Mouse (Mus musculus): ENCODE results near the gene Gng7. TPM values are rescaled to one million over a fixed set of nuclear protein-coding genes. Genes with fewer than 3 reads are reported as not detected.
"Not testable (repeated sequence)": the region's sequence is repeated elsewhere in the genome, so short reads cannot be mapped to it uniquely, and the experiment has no call there.

The Gng7 gene
- polyA plus RNA-seq, 1 experiment from 2014 or later = 6.7 TPM

DNA sequence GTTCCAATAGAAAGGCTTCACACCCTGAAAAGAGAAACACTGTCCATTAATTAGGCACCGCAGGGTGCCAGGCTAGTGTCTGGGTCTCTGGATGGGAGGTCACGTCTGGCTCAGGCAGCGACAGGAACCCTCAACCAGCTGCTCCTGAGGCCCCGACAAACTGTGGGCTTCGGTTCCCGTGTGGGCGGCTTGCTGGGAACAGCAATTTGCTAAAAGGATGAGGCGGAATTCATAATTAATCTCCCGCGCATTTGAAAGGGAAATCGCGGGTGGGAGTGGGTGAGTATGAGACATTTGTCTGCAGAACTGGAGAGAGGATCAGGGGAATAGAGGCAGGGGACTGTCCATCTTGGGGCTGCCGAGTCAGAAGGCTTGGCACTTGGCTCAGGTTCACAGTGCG lies 16.7 kb downstream of the Gng7 start:
- no peaks in the 10 kb centered on the region for H3K36me3 ChIP-seq (ENCODE audit: insufficient read depth, low read length)
- WGBS = 48% methylated on average over 14 of the region's 14 CpGs
- no peak for ATAC-seq (ENCODE audit: low FRiP score, low TSS enrichment)
- no peak overlapping the region for H3K4me2 ChIP-seq (replicated peaks; ENCODE audit: low read depth, low read length)
- H3K27me3 ChIP-seq (ENCODE audit: insufficient read depth, low read length) = peaks cover 3% of the 10 kb centered on the region; the same call in 1 of the 2 replicates
- H3K4me1 ChIP-seq (ENCODE audit: insufficient read depth, low read length) = peaks cover 15% of the 10 kb centered on the region
- no peak overlapping the region for H3K4me3 ChIP-seq (ENCODE audit: low read length)
- no peaks in the 10 kb centered on the region for H3K9me3 ChIP-seq (ENCODE audit: low read length)
- no peak overlapping the region for H3K9ac ChIP-seq (replicated peaks; ENCODE audit: low read length)
- H3K27ac ChIP-seq (ENCODE audit: low read length) = no peak overlapping the region

GRCm38 (mm10) chr10:80997332-80997731 lies 17.4 kb downstream of the Gng7 start:
- Histone ChIP-seq H3K9me3 (ENCODE audit: low read length) (no peaks in the 10 kb centered on the region), H3K4me3 (ENCODE audit: low read length) (no peak overlapping the region), H3K9ac (replicated peaks; ENCODE audit: low read length) (no peak overlapping the region), H3K27me3 (ENCODE audit: insufficient read depth, low read length) (peaks cover 3% of the 10 kb centered on the region; the same call in 1 of the 2 replicates), H3K27ac (ENCODE audit: low read length) (no peak overlapping the region), H3K4me2 (replicated peaks; ENCODE audit: low read depth, low read length) (no peak overlapping the region), H3K4me1 (ENCODE audit: insufficient read depth, low read length) (peaks cover 15% of the 10 kb centered on the region), H3K36me3 (ENCODE audit: insufficient read depth, low read length) (no peaks in the 10 kb centered on the region)
- 82% methylated on average over 8 of the region's 8 CpGs for WGBS
- ATAC-seq (ENCODE audit: low FRiP score, low TSS enrichment) = no peak

GRCm38 (mm10) chr10:80996501-80996900 lies 18.2 kb downstream of the Gng7 start:
- Histone ChIP-seq H3K27ac (ENCODE audit: low read length) (no peak overlapping the region), H3K9me3 (ENCODE audit: low read length) (no peaks in the 10 kb centered on the region), H3K27me3 (ENCODE audit: insufficient read depth, low read length) (peaks cover 3% of the 10 kb centered on the region; the same call in 1 of the 2 replicates), H3K4me3 (ENCODE audit: low read length) (no peak overlapping the region), H3K4me2 (replicated peaks; ENCODE audit: low read depth, low read length) (no peak overlapping the region), H3K9ac (replicated peaks; ENCODE audit: low read length) (no peak overlapping the region), H3K36me3 (ENCODE audit: insufficient read depth, low read length) (no peaks in the 10 kb centered on the region), H3K4me1 (ENCODE audit: insufficient read depth, low read length) (peaks cover 15% of the 10 kb centered on the region)
- 92% methylated on average over 8 of the region's 8 CpGs for WGBS
- ATAC-seq (ENCODE audit: low FRiP score, low TSS enrichment) = no peak

- peaks cover 10% of the 10 kb centered on the region; the same call in 1 of the 2 replicates for H3K4me1 ChIP-seq (ENCODE audit: insufficient read depth, low read length)
- H3K27me3 ChIP-seq (ENCODE audit: insufficient read depth, low read length) = peaks cover 3% of the 10 kb centered on the region; the same call in 1 of the 2 replicates
- 10% methylated on average over 21 of the region's 21 CpGs for WGBS
- H3K9me3 ChIP-seq (ENCODE audit: low read length) = no peaks in the 10 kb centered on the region
- no peak overlapping the region for H3K27ac ChIP-seq (ENCODE audit: low read length)
- 0 out of 2 replicates have a peak overlapping the region, but pooled peaks have one; percentile 7 for H3K4me3 ChIP-seq (ENCODE audit: low read length)
- no peak overlapping the region for H3K9ac ChIP-seq (replicated peaks; ENCODE audit: low read length)
- no peaks in the 10 kb centered on the region for H3K36me3 ChIP-seq (ENCODE audit: insufficient read depth, low read length)
- H3K4me2 ChIP-seq (replicated peaks; ENCODE audit: low read depth, low read length) = peak overlapping the region; percentile 40
- ATAC-seq (ENCODE audit: low FRiP score, low TSS enrichment) = no peak
Observed at GRCm38 (mm10) chr10:80995091-80995632, 19.6 kb downstream of the Gng7 start.

DNA sequence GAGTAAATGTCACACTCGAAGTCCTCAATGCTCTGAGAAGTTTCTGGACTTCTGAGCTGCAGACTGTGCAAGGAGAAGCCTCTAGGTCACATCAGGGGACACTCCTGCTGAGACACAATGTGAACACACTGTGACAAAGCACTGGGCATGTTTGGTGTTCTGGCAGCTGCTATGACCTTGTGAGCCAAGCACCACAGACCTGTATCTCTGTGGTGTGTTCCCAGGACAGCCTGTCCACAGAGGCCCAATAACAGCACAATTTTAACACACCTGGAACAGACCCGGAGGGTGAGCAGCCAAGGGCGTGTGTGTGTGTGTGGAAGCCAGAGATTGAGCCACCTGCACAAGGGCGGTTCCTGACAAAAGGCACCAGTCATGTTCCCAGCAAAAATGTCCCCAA lies 20.1 kb downstream of the Gng7 start:
- Histone ChIP-seq H3K4me1 (ENCODE audit: insufficient read depth, low read length) (peaks cover 8% of the 10 kb centered on the region; the same call in 1 of the 2 replicates), H3K4me2 (replicated peaks; ENCODE audit: low read depth, low read length) (no peak overlapping the region), H3K27me3 (ENCODE audit: insufficient read depth, low read length) (peaks cover 3% of the 10 kb centered on the region; the same call in 1 of the 2 replicates), H3K9me3 (ENCODE audit: low read length) (no peaks in the 10 kb centered on the region), H3K9ac (replicated peaks; ENCODE audit: low read length) (no peak overlapping the region), H3K4me3 (ENCODE audit: low read length) (no peak overlapping the region), H3K27ac (ENCODE audit: low read length) (no peak overlapping the region), H3K36me3 (ENCODE audit: insufficient read depth, low read length) (no peaks in the 10 kb centered on the region)
- 63% methylated on average over 4 of the region's 4 CpGs for WGBS
- no peak for ATAC-seq (ENCODE audit: low FRiP score, low TSS enrichment)

DNA sequence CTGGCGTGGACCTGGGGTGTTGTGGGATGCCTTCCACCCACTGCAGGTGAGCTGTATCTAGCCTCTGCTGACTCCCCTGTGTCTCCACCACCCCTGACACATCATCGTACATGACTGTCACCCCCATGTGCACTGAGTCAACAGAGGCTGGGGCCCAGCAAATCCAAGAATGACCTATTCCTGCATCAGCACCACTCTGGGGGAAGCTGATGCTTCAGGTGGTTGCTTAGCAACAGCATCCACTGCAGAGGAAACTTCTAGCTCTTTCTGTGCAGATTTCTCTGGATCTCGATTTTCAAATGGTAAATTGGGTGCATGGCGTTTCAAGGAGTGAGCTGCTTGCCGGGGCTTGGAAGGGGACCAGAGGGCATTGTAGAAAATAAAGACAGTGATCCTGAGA lies 21.5 kb downstream of the Gng7 start:
- Histone ChIP-seq H3K4me1 (ENCODE audit: insufficient read depth, low read length) (0 out of 2 replicates have a peak, but pooled peaks cover 5% of the 10 kb centered on the region), H3K4me3 (ENCODE audit: low read length) (no peak overlapping the region), H3K9ac (replicated peaks; ENCODE audit: low read length) (no peak overlapping the region), H3K27me3 (ENCODE audit: insufficient read depth, low read length) (peaks cover 3% of the 10 kb centered on the region; the same call in 1 of the 2 replicates), H3K4me2 (replicated peaks; ENCODE audit: low read depth, low read length) (no peak overlapping the region), H3K36me3 (ENCODE audit: insufficient read depth, low read length) (no peaks in the 10 kb centered on the region), H3K9me3 (ENCODE audit: low read length) (no peaks in the 10 kb centered on the region), H3K27ac (ENCODE audit: low read length) (no peak overlapping the region)
- 62% methylated on average over 5 of the region's 5 CpGs for WGBS
- ATAC-seq (ENCODE audit: low FRiP score, low TSS enrichment) = no peak

DNA sequence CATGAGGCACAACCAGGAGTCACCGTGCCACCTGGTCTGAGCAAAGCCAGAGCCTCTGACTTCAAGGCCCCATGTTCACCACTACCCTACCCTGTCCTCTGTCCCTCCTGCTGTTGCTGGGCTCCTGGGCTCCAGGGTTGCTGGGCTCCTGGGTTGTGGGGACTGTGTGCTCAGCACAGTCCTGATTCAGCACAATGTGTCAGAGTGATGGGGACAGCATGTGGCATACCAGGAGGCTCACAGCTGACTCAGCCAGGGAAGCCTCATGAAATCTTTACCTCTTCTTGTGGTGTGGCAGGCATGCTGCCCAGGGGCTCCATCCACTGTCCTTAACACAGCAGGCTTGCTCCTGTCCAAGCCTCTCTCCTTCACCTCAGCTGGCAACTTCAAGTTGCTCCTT lies 22.8 kb downstream of the Gng7 start:
- Histone ChIP-seq H3K9ac (replicated peaks; ENCODE audit: low read length) (no peak overlapping the region; the same call in 1 of the 2 replicates), H3K9me3 (ENCODE audit: low read length) (no peaks in the 10 kb centered on the region), H3K4me1 (ENCODE audit: insufficient read depth, low read length) (peaks cover 9% of the 10 kb centered on the region; the same call in 1 of the 2 replicates), H3K36me3 (ENCODE audit: insufficient read depth, low read length) (no peaks in the 10 kb centered on the region), H3K4me3 (ENCODE audit: low read length) (no peak overlapping the region), H3K27me3 (ENCODE audit: insufficient read depth, low read length) (peaks cover 4% of the 10 kb centered on the region), H3K27ac (ENCODE audit: low read length) (no peak overlapping the region), H3K4me2 (replicated peaks; ENCODE audit: low read depth, low read length) (no peak overlapping the region)
- 88% methylated on average over 1 of the region's 1 CpGs for WGBS
- no peak for ATAC-seq (ENCODE audit: low FRiP score, low TSS enrichment)

DNA sequence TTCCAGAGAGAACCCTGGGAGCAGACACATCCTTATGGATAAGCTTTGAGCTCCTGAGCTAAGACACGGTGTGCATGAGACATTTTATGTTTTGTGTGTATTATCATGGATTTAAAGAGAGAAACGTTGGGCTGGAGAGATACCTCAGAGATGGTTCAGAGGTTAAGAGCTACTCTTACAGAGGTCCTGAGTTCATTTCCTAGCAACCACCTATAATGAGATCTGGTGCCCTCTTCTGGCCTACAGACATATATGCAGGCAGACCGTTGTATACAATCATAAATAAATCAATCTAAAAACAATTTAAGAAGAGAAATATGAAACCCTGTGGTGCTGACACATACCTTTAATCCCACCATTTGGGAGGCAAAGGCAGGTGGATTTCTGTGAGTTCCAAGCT lies 23.7 kb downstream of the Gng7 start:
- Histone ChIP-seq H3K4me2 (replicated peaks; ENCODE audit: low read depth, low read length) (no peak overlapping the region), H3K4me3 (ENCODE audit: low read length) (no peak overlapping the region), H3K27ac (ENCODE audit: low read length) (no peak overlapping the region), H3K9me3 (ENCODE audit: low read length) (no peaks in the 10 kb centered on the region), H3K4me1 (ENCODE audit: insufficient read depth, low read length) (peaks cover 9% of the 10 kb centered on the region; the same call in 1 of the 2 replicates), H3K27me3 (ENCODE audit: insufficient read depth, low read length) (peaks cover 11% of the 10 kb centered on the region), H3K9ac (replicated peaks; ENCODE audit: low read length) (no peak overlapping the region), H3K36me3 (ENCODE audit: insufficient read depth, low read length) (no peaks in the 10 kb centered on the region)
- ATAC-seq (ENCODE audit: low FRiP score, low TSS enrichment) = no peak
- 15% methylated on average over 3 of the region's 3 CpGs for WGBS

GRCm38 (mm10) chr10:80990406-80990805 lies 24.3 kb downstream of the Gng7 start:
- H3K4me3 ChIP-seq (ENCODE audit: low read length) = no peak overlapping the region

DNA sequence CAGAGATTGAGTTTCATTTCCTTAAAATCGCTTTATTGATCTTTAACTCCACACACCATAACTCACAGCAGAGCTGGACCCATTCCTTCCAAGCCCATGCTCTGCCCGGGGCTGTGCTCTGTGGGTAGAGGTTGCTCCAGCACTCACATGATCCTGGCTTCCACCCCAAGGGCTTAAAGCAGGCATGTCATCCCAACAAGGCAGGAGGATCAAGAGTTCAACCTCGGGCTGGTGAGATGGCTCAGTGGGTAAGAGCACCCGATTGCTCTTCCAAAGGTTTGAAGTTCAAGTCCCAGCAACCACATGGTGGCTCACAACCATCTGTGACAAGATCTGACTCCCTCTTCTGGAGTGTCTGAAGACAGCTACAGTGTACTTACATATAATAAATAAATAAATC lies 24.9 kb downstream of the Gng7 start:
- 51% methylated on average over 4 of the region's 4 CpGs for WGBS
- H3K36me3 ChIP-seq (ENCODE audit: insufficient read depth, low read length); H3K9me3 ChIP-seq (ENCODE audit: low read length); ATAC-seq (ENCODE audit: low FRiP score, low TSS enrichment); H3K4me2 ChIP-seq (replicated peaks; ENCODE audit: low read depth, low read length); H3K9ac ChIP-seq (replicated peaks; ENCODE audit: low read length); H3K27ac ChIP-seq (ENCODE audit: low read length); H3K4me3 ChIP-seq (ENCODE audit: low read length): not testable (repeated sequence)
- peaks cover 20% of the 10 kb centered on the region for H3K27me3 ChIP-seq (ENCODE audit: insufficient read depth, low read length)
- H3K4me1 ChIP-seq (ENCODE audit: insufficient read depth, low read length) = peaks cover 16% of the 10 kb centered on the region

More at GRCm38 (mm10) chr10:80990406-80990805, 24.3 kb downstream of the Gng7 start:
- Histone ChIP-seq H3K27me3 (ENCODE audit: insufficient read depth, low read length) (peaks cover 15% of the 10 kb centered on the region), H3K9ac (replicated peaks; ENCODE audit: low read length) (no peak overlapping the region), H3K36me3 (ENCODE audit: insufficient read depth, low read length) (no peaks in the 10 kb centered on the region), H3K27ac (ENCODE audit: low read length) (no peak overlapping the region), H3K4me1 (ENCODE audit: insufficient read depth, low read length) (peaks cover 14% of the 10 kb centered on the region), H3K9me3 (ENCODE audit: low read length) (no peaks in the 10 kb centered on the region), H3K4me2 (replicated peaks; ENCODE audit: low read depth, low read length) (no peak overlapping the region)
- WGBS = 50% methylated on average over 7 of the region's 7 CpGs
- ATAC-seq (ENCODE audit: low FRiP score, low TSS enrichment) = no peak
